Mouse (Mus musculus): ENCODE measurements around the gene Ciapin1. TPM values are rescaled to one million over a fixed set of nuclear protein-coding genes. Genes with fewer than 3 reads are reported as not detected.

The Ciapin1 gene
- polyA plus RNA-seq, 1 experiment from 2014 or later, result 104 TPM

DNA sequence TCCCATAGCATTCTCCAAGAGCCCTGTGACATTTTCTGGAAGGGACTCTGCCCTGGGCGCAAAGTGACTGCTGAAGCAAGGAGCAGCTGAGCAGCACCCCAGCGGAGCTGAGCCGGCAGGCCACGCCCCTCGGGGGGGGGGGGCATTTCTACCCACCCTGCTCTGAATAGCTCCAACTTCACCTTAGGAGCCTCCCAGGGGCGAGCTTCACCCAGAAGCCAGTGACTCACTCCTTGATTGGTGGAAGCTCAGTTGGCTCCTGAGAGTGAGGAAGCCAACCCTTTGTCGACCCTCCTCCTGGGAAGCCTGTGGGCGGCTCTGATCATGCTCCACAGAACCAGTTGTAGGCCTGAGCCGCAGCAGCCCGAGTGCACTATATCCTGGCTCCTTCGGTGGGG is 56.3 kb downstream of the Ciapin1 start:
- Histone ChIP-seq H3K4me3 (no peak overlapping the region), H3K27me3 (no peaks in the 10 kb centered on the region), H3K36me3 (no peaks in the 10 kb centered on the region), H3K9ac (no peak overlapping the region), H3K9me3 (no peaks in the 10 kb centered on the region), H3K27ac (no peak overlapping the region), H3K4me2 (no peak overlapping the region), H3K4me1 (peaks cover 30% of the 10 kb centered on the region)
- WGBS, result 12% methylated on average over 11 of the region's 11 CpGs
- 0 out of 2 replicates have a peak, but pooled peaks have one; percentile 28 for ATAC-seq (ENCODE audit: borderline replicate concordance, extremely low read depth, low FRiP score, low TSS enrichment)

DNA sequence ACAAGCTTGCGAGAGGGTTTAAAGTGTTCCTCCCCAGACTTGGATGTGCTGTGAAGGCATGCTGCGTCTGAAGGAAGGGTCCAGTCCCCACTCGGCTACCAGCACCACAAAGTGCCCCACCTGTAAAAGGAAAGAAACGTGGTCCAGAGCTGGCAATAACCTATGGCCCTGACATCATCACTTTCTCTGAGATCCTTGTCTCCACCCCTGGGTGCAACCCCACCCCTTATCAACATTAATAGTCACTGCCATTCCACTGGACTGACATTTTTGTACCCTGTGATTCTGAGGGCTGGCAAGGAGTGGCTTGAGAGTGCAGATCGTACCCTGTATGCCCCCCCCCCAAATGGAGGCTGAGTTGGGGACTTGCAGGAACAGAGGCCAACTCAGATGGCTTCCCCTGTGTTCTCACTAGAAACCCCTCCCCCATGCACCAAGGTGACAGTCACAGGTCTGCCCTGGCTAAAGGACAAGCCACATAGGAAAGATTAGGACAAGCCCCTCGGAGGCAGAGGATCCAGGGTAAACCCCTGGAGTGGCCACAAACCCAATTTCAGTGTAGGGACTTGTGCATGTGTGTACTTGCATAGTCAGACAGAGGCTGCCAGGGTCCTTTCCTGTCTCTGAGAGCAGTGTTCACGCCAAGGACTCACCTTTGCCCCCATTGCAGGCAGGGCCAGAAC is 56.9 kb downstream of the Ciapin1 start:
- Histone ChIP-seq H3K9me3 (no peaks in the 10 kb centered on the region), H3K27me3 (no peaks in the 10 kb centered on the region), H3K27ac (no peak overlapping the region), H3K9ac (no peak overlapping the region), H3K4me2 (no peak overlapping the region), H3K36me3 (no peaks in the 10 kb centered on the region), H3K4me1 (peaks cover 30% of the 10 kb centered on the region), H3K4me3 (no peak overlapping the region)
- 54% methylated on average over 7 of the region's 7 CpGs for WGBS
- ATAC-seq (ENCODE audit: borderline replicate concordance, extremely low read depth, low FRiP score, low TSS enrichment), result no peak

DNA sequence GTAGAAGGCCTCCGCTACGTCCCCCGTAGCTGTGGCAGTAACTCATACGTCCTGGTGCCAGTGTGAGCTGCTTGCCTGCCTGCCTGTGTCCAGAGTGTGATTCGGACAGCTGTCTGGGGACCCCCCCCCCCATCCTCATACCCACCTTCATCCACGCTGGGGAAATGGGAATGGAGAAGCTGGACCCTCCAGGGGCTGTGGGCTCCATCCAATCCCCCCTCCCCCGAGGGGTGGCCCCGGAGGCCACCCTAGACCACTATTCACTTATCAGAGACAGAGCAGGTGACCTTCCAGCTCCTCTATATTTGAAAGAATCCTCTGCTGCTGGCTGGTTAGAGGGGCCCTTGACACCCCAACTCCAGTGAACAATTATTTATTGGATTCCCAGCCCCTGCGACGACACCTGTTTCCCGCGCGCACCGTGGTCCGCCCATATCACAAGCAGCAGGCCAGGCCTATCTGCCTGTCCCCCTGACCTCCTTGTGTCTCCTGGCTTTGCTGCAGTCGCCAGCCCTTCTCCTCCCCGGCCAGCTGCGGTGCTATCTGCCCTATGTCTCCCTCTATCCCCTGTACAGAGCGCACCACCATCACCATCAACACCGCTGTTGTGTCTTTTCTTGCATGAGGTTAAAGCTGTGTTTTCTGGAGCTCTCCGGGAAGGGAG is 57.5 kb downstream of the Ciapin1 start:
- no peak overlapping the region for H3K9ac ChIP-seq
- H3K27me3 ChIP-seq, result no peaks in the 10 kb centered on the region
- peaks cover 30% of the 10 kb centered on the region for H3K4me1 ChIP-seq
- no peaks in the 10 kb centered on the region for H3K9me3 ChIP-seq
- H3K36me3 ChIP-seq, result no peaks in the 10 kb centered on the region
- no peak overlapping the region for H3K4me3 ChIP-seq
- no peak overlapping the region for H3K4me2 ChIP-seq
- H3K27ac ChIP-seq, result no peak overlapping the region
- 85% methylated on average over 21 of the region's 21 CpGs for WGBS
- ATAC-seq (ENCODE audit: borderline replicate concordance, extremely low read depth, low FRiP score, low TSS enrichment), result no peak

GRCm38 (mm10) chr8:94779534-94780294 is 58.4 kb downstream of the Ciapin1 start:
- no peak; the same call in 1 of the 2 replicates for ATAC-seq (ENCODE audit: borderline replicate concordance, extremely low read depth, low FRiP score, low TSS enrichment)
- Histone ChIP-seq H3K4me3 (no peak overlapping the region), H3K36me3 (no peaks in the 10 kb centered on the region), H3K4me2 (no peak overlapping the region), H3K9ac (no peak overlapping the region), H3K27me3 (no peaks in the 10 kb centered on the region), H3K4me1 (peaks cover 24% of the 10 kb centered on the region), H3K27ac (no peak overlapping the region), H3K9me3 (no peaks in the 10 kb centered on the region)
- 91% methylated on average over 16 of the region's 16 CpGs for WGBS

DNA sequence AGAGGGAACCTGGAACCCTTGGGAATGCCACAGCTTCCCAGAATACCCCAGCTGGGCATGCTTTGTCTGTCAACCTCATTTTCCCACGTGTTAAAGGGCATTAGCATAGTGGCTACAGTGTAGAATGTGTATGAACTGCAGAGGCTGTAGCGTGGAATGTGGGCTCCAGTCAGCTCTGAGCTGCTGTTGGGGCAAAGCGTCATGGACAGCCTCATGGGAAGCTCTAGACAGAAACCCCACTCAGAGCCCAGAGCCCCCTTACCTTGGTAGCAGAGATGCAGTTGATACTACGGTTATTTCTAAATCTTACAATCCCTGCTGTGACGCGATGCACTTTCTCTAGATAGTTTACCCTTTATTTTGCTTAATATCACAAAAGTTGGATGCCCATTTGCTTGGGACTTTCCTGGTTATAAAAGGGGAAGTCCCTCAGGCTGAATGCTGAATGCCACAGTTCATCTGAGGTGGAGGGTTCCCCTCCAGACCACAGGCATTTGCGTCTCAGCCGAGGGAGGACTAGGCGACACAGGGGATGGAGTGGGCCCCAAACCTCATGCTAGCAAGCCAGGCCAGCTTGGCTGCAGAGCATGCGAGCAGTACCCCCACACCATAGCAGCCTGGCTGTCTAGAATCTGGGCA is 59.1 kb downstream of the Ciapin1 start:
- Histone ChIP-seq H3K4me1 (peaks cover 19% of the 10 kb centered on the region), H3K27me3 (0 out of 2 replicates have a peak, but pooled peaks cover under 1% of the 10 kb centered on the region), H3K36me3 (no peaks in the 10 kb centered on the region), H3K4me3 (no peak overlapping the region), H3K9ac (no peak overlapping the region), H3K27ac (peak overlapping the region; percentile 57), H3K4me2 (no peak overlapping the region), H3K9me3 (no peaks in the 10 kb centered on the region)
- WGBS, result 68% methylated on average over 10 of the region's 10 CpGs
- no peak for ATAC-seq (ENCODE audit: borderline replicate concordance, extremely low read depth, low FRiP score, low TSS enrichment)

DNA sequence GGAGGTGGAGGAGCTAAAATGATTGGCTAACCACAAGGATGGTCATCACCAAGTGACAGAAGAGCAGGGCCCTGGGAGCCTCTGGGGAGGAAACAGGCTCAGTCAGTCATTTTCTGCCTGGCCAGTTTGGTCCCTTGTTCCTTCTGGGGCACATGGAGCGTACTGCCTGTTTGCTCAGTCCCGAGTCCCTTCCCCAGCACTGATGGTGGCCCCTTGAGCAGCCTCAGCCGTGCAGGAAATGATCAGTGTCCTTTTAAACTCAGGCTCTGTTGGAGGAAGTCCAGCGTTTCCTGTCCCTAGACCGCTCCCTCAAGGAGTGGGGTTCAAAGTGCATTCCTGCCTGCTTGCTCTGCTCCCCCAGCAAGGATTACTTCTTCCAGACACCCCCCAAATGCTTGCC is 59.7 kb downstream of the Ciapin1 start:
- peak overlapping the region; percentile 57 for H3K27ac ChIP-seq
- peaks cover 19% of the 10 kb centered on the region for H3K4me1 ChIP-seq
- no peak overlapping the region for H3K4me3 ChIP-seq
- 11% methylated on average over 5 of the region's 5 CpGs for WGBS
- peak overlapping the region; percentile 12; the same call in 1 of the 2 replicates for H3K4me2 ChIP-seq
- H3K27me3 ChIP-seq, result 0 out of 2 replicates have a peak, but pooled peaks cover 6% of the 10 kb centered on the region
- ATAC-seq (ENCODE audit: borderline replicate concordance, extremely low read depth, low FRiP score, low TSS enrichment), result peak; percentile 36; the same call in 1 of the 2 replicates
- H3K36me3 ChIP-seq, result no peaks in the 10 kb centered on the region
- no peaks in the 10 kb centered on the region for H3K9me3 ChIP-seq
- no peak overlapping the region for H3K9ac ChIP-seq

- Histone ChIP-seq H3K9ac (no peak overlapping the region), H3K4me1 (peaks cover 19% of the 10 kb centered on the region), H3K27ac (peak overlapping the region; percentile 57), H3K27me3 (peaks cover 11% of the 10 kb centered on the region), H3K4me3 (no peak overlapping the region), H3K9me3 (no peaks in the 10 kb centered on the region), H3K36me3 (no peaks in the 10 kb centered on the region), H3K4me2 (peak overlapping the region; percentile 12; the same call in 1 of the 2 replicates)
- ATAC-seq (ENCODE audit: borderline replicate concordance, extremely low read depth, low FRiP score, low TSS enrichment), result 0 out of 2 replicates have a peak, but pooled peaks have one; percentile 3
- WGBS, result 43% methylated on average over 10 of the region's 10 CpGs
Observed at GRCm38 (mm10) chr8:94778036-94778435, 60.1 kb downstream of the Ciapin1 start.

DNA sequence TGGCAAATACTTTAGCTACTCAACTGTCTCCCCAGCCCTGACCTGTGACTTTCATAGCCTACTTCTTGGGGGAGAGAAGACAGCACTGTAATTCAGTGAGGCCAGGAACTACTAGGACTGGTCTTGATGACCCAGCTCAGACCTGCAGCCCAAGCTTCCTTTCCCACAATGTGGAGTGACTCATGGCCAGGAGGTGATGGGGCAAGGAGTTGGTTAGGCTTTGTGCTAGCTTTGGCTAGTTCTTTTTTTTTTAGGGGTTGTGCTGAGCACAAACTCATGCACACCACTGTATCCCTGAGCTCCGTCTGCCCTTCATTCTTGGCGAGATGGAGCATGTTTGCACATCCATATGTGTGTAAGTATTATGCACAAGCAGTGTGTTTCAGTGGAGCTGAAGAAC is 61.8 kb downstream of the Ciapin1 start:
- Histone ChIP-seq H3K4me3 (no peak overlapping the region), H3K9me3 (no peaks in the 10 kb centered on the region), H3K4me1 (peaks cover 26% of the 10 kb centered on the region), H3K36me3 (no peaks in the 10 kb centered on the region), H3K27me3 (peaks cover 23% of the 10 kb centered on the region), H3K4me2 (no peak overlapping the region), H3K27ac (no peak overlapping the region), H3K9ac (no peak overlapping the region)
- WGBS, result 63% methylated on average over 2 of the region's 2 CpGs
- ATAC-seq (ENCODE audit: borderline replicate concordance, extremely low read depth, low FRiP score, low TSS enrichment), result no peak

GRCm38 (mm10) chr8:94774601-94775000 is 63.6 kb downstream of the Ciapin1 start:
- Histone ChIP-seq H3K4me2 (no peak overlapping the region), H3K27ac (no peak overlapping the region), H3K36me3 (no peaks in the 10 kb centered on the region), H3K4me3 (no peak overlapping the region), H3K9me3 (no peaks in the 10 kb centered on the region), H3K27me3 (peaks cover 31% of the 10 kb centered on the region), H3K9ac (no peak overlapping the region), H3K4me1 (peaks cover 39% of the 10 kb centered on the region)
- 75% methylated on average over 1 of the region's 1 CpGs for WGBS
- no peak for ATAC-seq (ENCODE audit: borderline replicate concordance, extremely low read depth, low FRiP score, low TSS enrichment)

GRCm38 (mm10) chr8:94773700-94774171 is 64.4 kb downstream of the Ciapin1 start:
- H3K36me3 ChIP-seq, result no peaks in the 10 kb centered on the region
- H3K9me3 ChIP-seq, result no peaks in the 10 kb centered on the region
- H3K27ac ChIP-seq, result no peak overlapping the region
- H3K4me2 ChIP-seq, result no peak overlapping the region
- peaks cover 37% of the 10 kb centered on the region for H3K4me1 ChIP-seq
- no peak overlapping the region for H3K4me3 ChIP-seq
- WGBS, result 26% methylated on average over 12 of the region's 12 CpGs
- no peak overlapping the region for H3K9ac ChIP-seq
- ATAC-seq (ENCODE audit: borderline replicate concordance, extremely low read depth, low FRiP score, low TSS enrichment), result no peak
- H3K27me3 ChIP-seq, result peaks cover 34% of the 10 kb centered on the region

DNA sequence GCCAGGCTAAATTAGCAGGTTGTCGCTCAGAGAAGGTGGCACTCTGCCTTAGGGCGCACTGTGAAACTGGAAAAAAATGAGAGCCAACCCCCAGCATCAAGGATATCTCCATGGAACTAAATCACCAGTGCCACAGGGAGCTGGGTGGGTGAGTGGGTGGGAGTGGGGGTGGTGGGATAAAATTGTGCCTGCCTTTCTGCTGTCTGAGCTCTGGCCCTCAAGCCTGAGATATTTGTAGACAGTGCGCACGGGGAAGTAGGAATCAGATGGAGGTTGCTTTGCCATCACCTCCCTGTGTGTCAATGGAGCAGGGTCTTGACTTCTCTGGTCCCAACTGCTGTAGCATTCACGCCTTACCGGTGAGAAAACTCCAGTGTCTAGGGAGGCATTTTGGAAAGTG is 65.1 kb downstream of the Ciapin1 start:
- WGBS, result 53% methylated on average over 6 of the region's 6 CpGs
- no peaks in the 10 kb centered on the region for H3K9me3 ChIP-seq
- no peak for ATAC-seq (ENCODE audit: borderline replicate concordance, extremely low read depth, low FRiP score, low TSS enrichment)
- H3K9ac ChIP-seq, result no peak overlapping the region
- peak overlapping the region; percentile 43 for H3K4me3 ChIP-seq
- no peak overlapping the region for H3K27ac ChIP-seq
- H3K36me3 ChIP-seq, result no peaks in the 10 kb centered on the region
- peak overlapping the region; percentile 80; the same call in 1 of the 2 replicates for H3K4me2 ChIP-seq
- peaks cover 30% of the 10 kb centered on the region for H3K4me1 ChIP-seq
- peaks cover 34% of the 10 kb centered on the region for H3K27me3 ChIP-seq
